Mouse (Mus musculus): ENCODE measurements around the gene Lhpp.

DNA sequence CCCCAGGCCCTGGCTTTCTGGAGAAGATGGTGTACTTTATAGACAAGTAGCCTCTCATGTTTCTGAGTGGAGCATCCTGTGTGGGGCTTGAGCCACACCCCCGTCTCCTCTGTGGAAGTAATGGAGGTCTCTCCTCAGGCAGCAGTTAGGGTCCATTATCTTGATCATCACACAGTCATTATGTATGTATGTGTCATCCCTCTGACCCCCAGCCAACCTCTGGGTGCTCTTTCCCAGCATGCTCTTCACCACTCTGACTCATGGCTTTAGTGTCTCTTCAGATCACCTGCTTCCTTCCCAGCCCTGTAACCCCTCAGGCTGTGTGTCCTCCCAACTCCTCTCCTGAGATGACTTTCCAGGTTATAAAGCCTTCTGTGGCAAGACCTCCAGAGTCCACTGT lies 31.2 kb downstream of the Lhpp start:
- TF ChIP-seq POLR2A (IDR thresholded peaks at IDR 0.05; ENCODE audit: low read depth, low read length), result no peak
- TF ChIP-seq CTCF (IDR thresholded peaks at IDR 0.05; ENCODE audit: borderline replicate concordance, insufficient read depth, low read length), result no peak
